Mouse (Mus musculus) brain, embryonic 14.5 days (tissue): ENCODE measurements at regions not wholly inside any gene's neighbourhood (a gene's known extent, or its start where the extent isn't known, plus 50 kb on each side); places are given as distances from the start of the nearest gene placed in this dataset.

ENCODE experiments used
- CTCF ChIP-seq: fragments of 200-500 bp; IDR thresholded peaks from 2 replicates; pipeline ENCODE4 v1.5.1; 2012; ENCODE audit warnings: inconsistent platforms, mild to moderate bottlenecking, moderate library complexity, borderline replicate concordance; ENCODE audit not compliant: insufficient read depth, insufficient read length; ENCODE audit errors: extremely low read depth
- POLR2A ChIP-seq: fragments of 200-500 bp; IDR thresholded peaks from 2 replicates; pipeline ENCODE4 v1.6.1; 2012; ENCODE audit warnings: mild to moderate bottlenecking, inconsistent platforms, borderline replicate concordance; ENCODE audit not compliant: poor library complexity, insufficient read depth, insufficient read length, severe bottlenecking; ENCODE audit errors: extremely low read depth

DNA sequence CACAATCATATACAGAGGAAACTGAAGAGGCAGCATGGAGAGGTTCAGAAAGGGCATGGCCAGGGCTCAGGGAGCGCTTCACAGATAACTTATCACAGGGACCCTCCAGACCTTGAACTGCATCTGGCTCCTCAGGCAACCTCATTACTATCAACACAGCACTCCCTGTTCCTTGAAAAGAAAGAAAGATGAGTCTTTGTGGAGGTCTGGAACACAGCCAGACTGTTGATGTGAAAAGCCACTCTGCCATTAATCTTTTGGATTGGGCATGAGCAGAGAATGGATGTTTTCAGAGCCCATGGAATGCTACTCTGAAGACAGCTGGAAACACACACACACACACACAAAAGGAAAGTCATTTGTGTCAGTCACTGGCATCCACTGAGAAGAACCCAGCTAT, 284.0 kb downstream of the Gabrg2 start:
- TF ChIP-seq CTCF (no peak), POLR2A (no peak)
